Mouse (Mus musculus): Measurements from ENCODE around the gene Gm28635. TPM values are rescaled to one million over a fixed set of nuclear protein-coding genes. Genes with fewer than 3 reads are reported as not detected.

The Gm28635 gene
- total and polyA plus RNA-seq, 3 experiments, result not detected

Other genes starting within 250 kb of the Gm28635 start
- gene Tfpi, start 201.3 kb downstream of the Gm28635 start, total RNA-seq (2012; rRNA removed), result not detected in 2 replicates
- gene Tfpi, start 201.3 kb downstream of the Gm28635 start, total RNA-seq (2014; rRNA removed), result 0.38 and 0.46 TPM in 2 replicates
- 0.17 TPM in 1 of 2 replicates, not detected in the other for gene Tfpi, start 201.3 kb downstream of the Gm28635 start, polyA plus RNA-seq (2012; ENCODE audit: insufficient read length, low read depth)
- 2.7 and 2.8 TPM in 2 replicates for gene Ctnnd1, start 27.3 kb downstream of the Gm28635 start, total RNA-seq (2012; rRNA removed)
- 0.28 and 0.38 TPM in 2 replicates for gene Ctnnd1, start 27.3 kb downstream of the Gm28635 start, total RNA-seq (2014; rRNA removed)
- 1.2 and 1.5 TPM in 2 replicates for gene Ctnnd1, start 27.3 kb downstream of the Gm28635 start, polyA plus RNA-seq (2012; ENCODE audit: insufficient read length, low read depth)
- 0.04 and 0.08 TPM in 2 replicates for gene Btbd18, start 19.0 kb downstream of the Gm28635 start, total RNA-seq (2012; rRNA removed)
- not detected in 2 replicates for gene Btbd18, start 19.0 kb downstream of the Gm28635 start, total RNA-seq (2014; rRNA removed)
- 0.18 and 0.24 TPM in 2 replicates for gene Btbd18, start 19.0 kb downstream of the Gm28635 start, polyA plus RNA-seq (2012; ENCODE audit: insufficient read length, low read depth)
- gene Selenoh, start 7.3 kb downstream of the Gm28635 start, total RNA-seq (2012; rRNA removed), result 453 and 473 TPM in 2 replicates
- 408 and 428 TPM in 2 replicates for gene Selenoh, start 7.3 kb downstream of the Gm28635 start, total RNA-seq (2014; rRNA removed)
- gene Selenoh, start 7.3 kb downstream of the Gm28635 start, polyA plus RNA-seq (2012; ENCODE audit: insufficient read length, low read depth), result 275 and 277 TPM in 2 replicates
- 10.7 and 12.7 TPM in 2 replicates for gene Med19, start 361 bp upstream of the Gm28635 start, total RNA-seq (2012; rRNA removed)
- gene Med19, start 361 bp upstream of the Gm28635 start, total RNA-seq (2014; rRNA removed), result 25.6 and 25.9 TPM in 2 replicates
- 23.1 and 24.7 TPM in 2 replicates for gene Med19, start 361 bp upstream of the Gm28635 start, polyA plus RNA-seq (2012; ENCODE audit: insufficient read length, low read depth)
- gene Tmx2, start 1.1 kb upstream of the Gm28635 start, total RNA-seq (2012; rRNA removed), result 58.7 and 76.5 TPM in 2 replicates
- 66.4 and 68.1 TPM in 2 replicates for gene Tmx2, start 1.1 kb upstream of the Gm28635 start, total RNA-seq (2014; rRNA removed)
- gene Tmx2, start 1.1 kb upstream of the Gm28635 start, polyA plus RNA-seq (2012; ENCODE audit: insufficient read length, low read depth), result 70.4 and 75.5 TPM in 2 replicates
- gene Zdhhc5, start 37.1 kb upstream of the Gm28635 start, total RNA-seq (2012; rRNA removed), result 25.4 and 28.5 TPM in 2 replicates
- gene Zdhhc5, start 37.1 kb upstream of the Gm28635 start, total RNA-seq (2014; rRNA removed), result 35.5 and 37.7 TPM in 2 replicates
- gene Zdhhc5, start 37.1 kb upstream of the Gm28635 start, polyA plus RNA-seq (2012; ENCODE audit: insufficient read length, low read depth), result 37.6 and 45.5 TPM in 2 replicates
- 32.0 and 42.1 TPM in 2 replicates for gene Clp1, start 49.3 kb upstream of the Gm28635 start, total RNA-seq (2012; rRNA removed)
- 65.2 and 67.1 TPM in 2 replicates for gene Clp1, start 49.3 kb upstream of the Gm28635 start, total RNA-seq (2014; rRNA removed)
- 37.0 and 46.5 TPM in 2 replicates for gene Clp1, start 49.3 kb upstream of the Gm28635 start, polyA plus RNA-seq (2012; ENCODE audit: insufficient read length, low read depth)
- 0.25 and 0.59 TPM in 2 replicates for gene Ypel4, start 56.0 kb upstream of the Gm28635 start, total RNA-seq (2012; rRNA removed)
- not detected in 2 replicates for gene Ypel4, start 56.0 kb upstream of the Gm28635 start, total RNA-seq (2014; rRNA removed)
- not detected in 2 replicates for gene Ypel4, start 56.0 kb upstream of the Gm28635 start, polyA plus RNA-seq (2012; ENCODE audit: insufficient read length, low read depth)
- gene Gm19426, start 65.6 kb upstream of the Gm28635 start, total RNA-seq (2012; rRNA removed), result not detected in 2 replicates
- gene Gm19426, start 65.6 kb upstream of the Gm28635 start, total RNA-seq (2014; rRNA removed), result not detected in 2 replicates
- gene Gm19426, start 65.6 kb upstream of the Gm28635 start, polyA plus RNA-seq (2012; ENCODE audit: insufficient read length, low read depth), result not detected in 2 replicates
- not detected in 2 replicates for gene Serping1, start 97.4 kb upstream of the Gm28635 start, total RNA-seq (2012; rRNA removed)
- not detected in 2 replicates for gene Serping1, start 97.4 kb upstream of the Gm28635 start, total RNA-seq (2014; rRNA removed)
- not detected in 2 replicates for gene Serping1, start 97.4 kb upstream of the Gm28635 start, polyA plus RNA-seq (2012; ENCODE audit: insufficient read length, low read depth)
- 1.7 and 2.0 TPM in 2 replicates for gene Ube2l6, start 120.8 kb upstream of the Gm28635 start, total RNA-seq (2012; rRNA removed)
- gene Ube2l6, start 120.8 kb upstream of the Gm28635 start, total RNA-seq (2014; rRNA removed), result 7.3 and 8.5 TPM in 2 replicates
- 4.1 and 5.0 TPM in 2 replicates for gene Ube2l6, start 120.8 kb upstream of the Gm28635 start, polyA plus RNA-seq (2012; ENCODE audit: insufficient read length, low read depth)
- gene Smtnl1, start 144.6 kb upstream of the Gm28635 start, total RNA-seq (2012; rRNA removed), result 0.71 and 1.5 TPM in 2 replicates
- 0.26 TPM in 1 of 2 replicates, not detected in the other for gene Smtnl1, start 144.6 kb upstream of the Gm28635 start, total RNA-seq (2014; rRNA removed)
- 0.13 and 0.14 TPM in 2 replicates for gene Smtnl1, start 144.6 kb upstream of the Gm28635 start, polyA plus RNA-seq (2012; ENCODE audit: insufficient read length, low read depth)
- 81.2 and 99.6 TPM in 2 replicates for gene Timm10, start 149.0 kb upstream of the Gm28635 start, total RNA-seq (2012; rRNA removed)
- 107 and 115 TPM in 2 replicates for gene Timm10, start 149.0 kb upstream of the Gm28635 start, total RNA-seq (2014; rRNA removed)
- 77.7 and 86.0 TPM in 2 replicates for gene Timm10, start 149.0 kb upstream of the Gm28635 start, polyA plus RNA-seq (2012; ENCODE audit: insufficient read length, low read depth)
- gene Slc43a1, start 160.8 kb upstream of the Gm28635 start, total RNA-seq (2012; rRNA removed), result 4.9 and 5.0 TPM in 2 replicates
- 0.19 TPM in 1 of 2 replicates, not detected in the other for gene Slc43a1, start 160.8 kb upstream of the Gm28635 start, total RNA-seq (2014; rRNA removed)
- 0.30 and 0.71 TPM in 2 replicates for gene Slc43a1, start 160.8 kb upstream of the Gm28635 start, polyA plus RNA-seq (2012; ENCODE audit: insufficient read length, low read depth)
- not detected in 2 replicates for gene Rtn4rl2, start 208.7 kb upstream of the Gm28635 start, total RNA-seq (2012; rRNA removed)
- not detected in 2 replicates for gene Rtn4rl2, start 208.7 kb upstream of the Gm28635 start, total RNA-seq (2014; rRNA removed)
- not detected in 2 replicates for gene Rtn4rl2, start 208.7 kb upstream of the Gm28635 start, polyA plus RNA-seq (2012; ENCODE audit: insufficient read length, low read depth)

Data from CH12.LX (cell line).